Comparison of ENCODE assay signal across 8 mouse cellular contexts in the genomic region with DNA sequence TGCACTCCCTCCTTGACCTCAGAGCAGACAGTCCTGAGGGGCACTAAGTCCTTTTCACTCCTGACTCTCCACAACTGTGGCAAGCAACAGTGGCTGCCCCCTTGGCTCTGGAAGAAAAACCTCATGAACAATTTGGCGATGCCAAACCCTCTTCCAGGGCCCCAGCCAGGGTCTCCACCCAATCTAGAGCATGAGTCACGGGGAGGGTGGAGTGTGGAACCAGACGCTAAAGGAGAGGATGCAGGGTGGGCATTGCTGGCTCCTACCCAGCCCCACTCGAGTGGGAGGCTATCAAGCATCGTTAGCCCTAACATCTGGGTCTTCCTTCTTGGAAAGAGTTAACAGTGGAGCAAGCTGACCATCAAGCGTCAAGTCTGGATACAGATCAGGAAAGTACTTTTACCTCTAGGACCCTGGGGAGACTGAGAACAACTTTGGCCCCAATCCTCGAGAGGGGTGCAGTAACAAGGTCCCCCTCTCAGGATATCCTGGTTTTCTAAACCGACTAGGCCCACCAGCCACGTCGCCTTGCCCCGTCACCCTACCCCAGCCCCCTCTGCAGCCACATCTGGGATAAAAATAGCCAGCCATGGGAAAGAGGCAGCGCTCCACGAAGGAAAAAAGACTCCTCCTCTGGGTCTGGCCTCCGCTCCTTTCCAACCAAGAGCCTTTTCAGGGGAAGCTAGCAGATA. TPM values are rescaled to one million over a fixed set of nuclear protein-coding genes. Genes with fewer than 3 reads are reported as not detected.
DNase-seq lines count a peak whose midpoint lies in the region; ATAC-seq and TF ChIP-seq lines count a peak whose summit lies in the region.

No protein-coding gene starts in this region.

- peak overlapping the region; percentile 84 for H3K4me2 ChIP-seq in hindbrain, embryonic 15.5 days
- peak overlapping the region; percentile 95 for H3K4me2 ChIP-seq in lung, embryonic 15.5 days
- H3K4me2 ChIP-seq in stomach, postnatal 0 days (replicated peaks; ENCODE audit: low read depth): peak overlapping the region; percentile 97

- 6% methylated on average over 14 of the region's 14 CpGs for WGBS in hindbrain, embryonic 15.5 days
- WGBS in lung, embryonic 15.5 days: 2% methylated on average over 14 of the region's 14 CpGs
- 5% methylated on average over 14 of the region's 14 CpGs for WGBS in stomach, postnatal 0 days

- peak overlapping the region; percentile 96 for H3K9ac ChIP-seq in hindbrain, embryonic 15.5 days
- peak overlapping the region; percentile 91 for H3K9ac ChIP-seq in lung, embryonic 15.5 days
- peak overlapping the region; percentile 94 for H3K9ac ChIP-seq in stomach, postnatal 0 days (ENCODE audit: low read length)

- peak overlapping the region; percentile 86 for H3K27ac ChIP-seq in left cerebral cortex, adult 2 months
- peak overlapping the region; percentile 94 for H3K27ac ChIP-seq in gastrocnemius, adult 2 months
- H3K27ac ChIP-seq in hindbrain, embryonic 15.5 days (replicated peaks): peak overlapping the region; percentile 94
- peak overlapping the region; percentile 98 for H3K27ac ChIP-seq in lung, embryonic 15.5 days
- peak overlapping the region; percentile 98 for H3K27ac ChIP-seq in stomach, postnatal 0 days (replicated peaks)

- no peak for DNase-seq in left cerebral cortex, adult 2 months (ENCODE audit: extremely low spot score in 1 of 2, low spot score in 2 of 2)
- DNase-seq in left cerebral cortex, adult 9 months (ENCODE audit: low spot score in 2 of 2): no peak
- peak; percentile 27 for DNase-seq in adrenal gland, postnatal 25 days
- DNase-seq in gastrocnemius, adult 2 months: peak; percentile 61
- peak; percentile 43 for DNase-seq in stomach, postnatal 0 days (ENCODE audit: low spot score)
- DNase-seq in spleen, adult 12 weeks (ENCODE audit: low spot score): no peak

- no peaks in the 10 kb centered on the region for H3K9me3 ChIP-seq in hindbrain, embryonic 15.5 days
- no peaks in the 10 kb centered on the region for H3K9me3 ChIP-seq in lung, embryonic 15.5 days
- no peaks in the 10 kb centered on the region for H3K9me3 ChIP-seq in stomach, postnatal 0 days (ENCODE audit: control insufficient read depth, low read length)

- ATAC-seq in hindbrain, embryonic 15.5 days (ENCODE audit: low FRiP score, low read depth): no peak
- no peak for ATAC-seq in lung, embryonic 15.5 days (ENCODE audit: borderline replicate concordance, extremely low read depth, low FRiP score, low TSS enrichment)
- ATAC-seq in stomach, postnatal 0 days (ENCODE audit: low FRiP score, low TSS enrichment): no peak; the same call in 1 of the 2 replicates

- peaks cover 15% of the 10 kb centered on the region for H3K36me3 ChIP-seq in hindbrain, embryonic 15.5 days
- H3K36me3 ChIP-seq in lung, embryonic 15.5 days: peaks cover 18% of the 10 kb centered on the region
- H3K36me3 ChIP-seq in stomach, postnatal 0 days (ENCODE audit: control insufficient read depth, insufficient read depth, low read length): peaks cover 6% of the 10 kb centered on the region

- TF ChIP-seq CTCF in left cerebral cortex, adult 2 months (IDR thresholded peaks at IDR 0.05): no peak
- no peak for TF ChIP-seq CTCF in gastrocnemius, adult 2 months (IDR thresholded peaks at IDR 0.05)
- TF ChIP-seq CTCF in stomach, postnatal 0 days (IDR thresholded peaks at IDR 0.05; ENCODE audit: low read depth): no peak

- intact Hi-C loops in left cerebral cortex, adult 2 months (cut with DNase I): loop anchor here (2.0 kb wide), 1 partner anchor 37 kb away; the partner anchor contains the start of gene Hax1
- intact Hi-C loops in gastrocnemius, adult 2 months (cut with DNase I): no loop called here

- no peaks in the 10 kb centered on the region for H3K27me3 ChIP-seq in hindbrain, embryonic 15.5 days
- no peaks in the 10 kb centered on the region for H3K27me3 ChIP-seq in lung, embryonic 15.5 days
- no peaks in the 10 kb centered on the region for H3K27me3 ChIP-seq in stomach, postnatal 0 days (ENCODE audit: control insufficient read depth, insufficient read depth, low read length)

- H3K4me1 ChIP-seq in hindbrain, embryonic 15.5 days (replicated peaks): peaks cover 56% of the 10 kb centered on the region
- peaks cover 38% of the 10 kb centered on the region for H3K4me1 ChIP-seq in lung, embryonic 15.5 days
- H3K4me1 ChIP-seq in stomach, postnatal 0 days (replicated peaks; ENCODE audit: control insufficient read depth, insufficient read depth): peaks cover 5% of the 10 kb centered on the region

- peak overlapping the region; percentile 56 for H3K4me3 ChIP-seq in left cerebral cortex, adult 2 months
- H3K4me3 ChIP-seq in gastrocnemius, adult 2 months: peak overlapping the region; percentile 87
- peak overlapping the region; percentile 98 for H3K4me3 ChIP-seq in hindbrain, embryonic 15.5 days
- peak overlapping the region; percentile 95 for H3K4me3 ChIP-seq in lung, embryonic 15.5 days
- H3K4me3 ChIP-seq in stomach, postnatal 0 days (ENCODE audit: low read depth, low read length): peak overlapping the region; percentile 79

- no peak for TF ChIP-seq EP300 in stomach, postnatal 0 days (optimal IDR thresholded peaks at IDR 0.05)

RNA-seq across cellular contexts. Expression of gene Atp8b2, which starts 1.1 kb away (rescaled TPM):
- total RNA-seq in left cerebral cortex, adult 2 months (2021): 100 to 1,000 TPM; 112 to 129 TPM
- 34.6 and 43.0 TPM in 2 replicates for total RNA-seq in adrenal gland, postnatal 25 days (2021)
- 1 to 10 TPM; 6.0 to 9.8 TPM for total RNA-seq in gastrocnemius, adult 2 months (2021)
- polyA plus RNA-seq in hindbrain, embryonic 15.5 days (2015; fragmentation: Nextera tagmentation; extraction: Ambion mirVana): 12.1 and 14.0 TPM in 2 replicates
- polyA plus RNA-seq in lung, embryonic 15.5 days (2015; fragmentation: Nextera tagmentation; extraction: Ambion mirVana): 14.7 and 14.8 TPM in 2 replicates
- polyA plus RNA-seq in stomach, postnatal 0 days (2015; fragmentation: Nextera tagmentation; extraction: Ambion mirVana): 4.2 and 5.0 TPM in 2 replicates

RNA-seq across cellular contexts. Expression of gene Hax1, which starts 36.4 kb away (rescaled TPM):
- 100 to 1,000 TPM in 1 of 2 experiments, 10 to 100 TPM in 1; 97.6 to 106 TPM for total RNA-seq in left cerebral cortex, adult 2 months (2021)
- total RNA-seq in adrenal gland, postnatal 25 days (2021): 136 and 149 TPM in 2 replicates
- total RNA-seq in gastrocnemius, adult 2 months (2021): 10 to 100 TPM; 52.2 to 57.7 TPM
- 110 and 111 TPM in 2 replicates for polyA plus RNA-seq in hindbrain, embryonic 15.5 days (2015; fragmentation: Nextera tagmentation; extraction: Ambion mirVana)
- 164 TPM in 2 replicates for polyA plus RNA-seq in lung, embryonic 15.5 days (2015; fragmentation: Nextera tagmentation; extraction: Ambion mirVana)
- 73.6 and 77.7 TPM in 2 replicates for polyA plus RNA-seq in stomach, postnatal 0 days (2015; fragmentation: Nextera tagmentation; extraction: Ambion mirVana)

RNA-seq across cellular contexts. Expression of gene Il6ra, which starts 49.2 kb away (rescaled TPM):
- 1 to 10 TPM; 3.7 to 4.4 TPM for total RNA-seq in left cerebral cortex, adult 2 months (2021)
- 4.9 and 5.2 TPM in 2 replicates for total RNA-seq in adrenal gland, postnatal 25 days (2021)
- total RNA-seq in gastrocnemius, adult 2 months (2021): 1 to 10 TPM; 4.3 to 6.4 TPM
- polyA plus RNA-seq in hindbrain, embryonic 15.5 days (2015; fragmentation: Nextera tagmentation; extraction: Ambion mirVana): 1.3 and 1.4 TPM in 2 replicates
- polyA plus RNA-seq in lung, embryonic 15.5 days (2015; fragmentation: Nextera tagmentation; extraction: Ambion mirVana): 3.6 TPM in 2 replicates
- polyA plus RNA-seq in stomach, postnatal 0 days (2015; fragmentation: Nextera tagmentation; extraction: Ambion mirVana): 4.3 and 4.5 TPM in 2 replicates

Comparison
In these comparisons a context has a peak if more than half of its experiments do, and no peak if none do; other contexts are left out.
1. DNase-seq: peak in adrenal gland, postnatal 25 days (single experiment), gastrocnemius, adult 2 months (single experiment) and stomach, postnatal 0 days (single experiment); none in left cerebral cortex, adult 2 months (0 of 2), left cerebral cortex, adult 9 months (0 of 2) and spleen, adult 12 weeks (single experiment).
2. Peak in every context shown above with its lines, with median percentiles within 50 percentile points of each other: H3K27ac ChIP-seq, H3K4me3 ChIP-seq, H3K4me2 ChIP-seq and H3K9ac ChIP-seq.